Mouse (Mus musculus): ENCODE results near the gene Cdh9.

The Cdh9 gene

DNA sequence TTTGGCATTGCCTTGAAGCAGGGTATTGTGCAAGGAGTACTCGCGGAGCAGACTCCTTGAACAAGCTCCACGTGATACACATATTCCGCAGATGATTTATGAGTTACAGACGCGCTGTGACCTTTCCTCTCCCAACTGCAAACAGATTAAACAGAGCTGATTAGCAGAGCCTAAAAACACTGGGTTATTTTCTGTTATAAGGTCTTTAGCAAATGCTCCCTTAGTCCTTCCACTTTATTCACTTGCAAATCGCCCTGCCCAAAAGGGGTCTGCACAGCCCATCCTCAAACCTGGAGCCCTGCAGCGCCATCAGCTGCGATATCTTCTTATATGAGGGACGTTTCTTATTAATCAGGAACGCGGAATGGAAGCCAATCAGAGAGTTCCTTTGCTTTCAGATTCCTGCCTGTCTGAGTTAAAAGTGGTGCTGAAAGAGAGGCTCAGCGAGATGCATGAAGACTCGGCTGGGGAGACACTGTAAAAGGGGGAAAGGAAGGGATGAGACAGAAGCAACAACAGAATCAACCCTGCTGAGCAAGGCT lies at the start of gene Cdh9:
Gene Cdh9, plus strand, starts transcription at position 287 of the 542 bp plus-strand sequence.
- peak; percentile 24 for DNase-seq (ENCODE audit: low spot score)

DNA sequence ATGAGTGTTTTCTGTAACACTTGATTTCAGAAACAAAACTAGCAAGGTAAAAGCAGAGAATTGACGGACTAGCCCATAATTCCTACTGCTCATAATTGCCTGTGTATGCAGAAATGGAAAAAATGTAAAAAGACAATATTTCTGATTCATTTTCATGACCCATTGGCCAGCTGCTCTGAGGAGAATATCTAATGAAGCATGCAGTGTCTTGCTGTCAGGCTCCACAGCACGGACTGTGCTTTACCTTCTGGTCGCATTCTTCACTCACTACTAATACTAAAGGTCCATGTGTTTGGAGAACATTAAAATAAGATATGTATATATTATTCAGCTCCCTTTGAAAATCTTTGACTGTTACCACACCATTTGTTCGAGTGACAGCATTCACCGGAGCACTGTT lies 49.5 kb upstream of the Cdh9 start:
- no peak for DNase-seq (ENCODE audit: low spot score)

DNA sequence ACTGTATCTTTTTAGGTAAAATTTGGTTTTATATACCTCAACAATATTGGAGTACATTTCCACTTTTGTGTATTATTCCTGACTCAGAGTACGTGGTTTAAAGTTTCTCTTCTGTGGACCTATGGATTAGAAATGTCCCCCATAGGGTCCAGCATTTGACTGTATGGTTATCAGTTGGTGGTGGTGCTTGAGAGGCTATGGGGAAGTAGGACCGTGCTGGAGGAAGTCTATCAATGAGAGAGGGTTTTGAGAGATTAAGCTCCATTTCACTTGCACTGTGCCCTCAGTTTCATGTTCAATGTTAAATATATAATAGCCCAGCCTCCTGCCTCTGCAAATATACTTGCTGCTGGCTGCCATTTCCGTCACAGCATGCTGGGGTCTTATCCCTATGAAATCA lies 28.7 kb upstream of the Cdh9 start:
- DNase-seq (ENCODE audit: low spot score), result no peak

DNA sequence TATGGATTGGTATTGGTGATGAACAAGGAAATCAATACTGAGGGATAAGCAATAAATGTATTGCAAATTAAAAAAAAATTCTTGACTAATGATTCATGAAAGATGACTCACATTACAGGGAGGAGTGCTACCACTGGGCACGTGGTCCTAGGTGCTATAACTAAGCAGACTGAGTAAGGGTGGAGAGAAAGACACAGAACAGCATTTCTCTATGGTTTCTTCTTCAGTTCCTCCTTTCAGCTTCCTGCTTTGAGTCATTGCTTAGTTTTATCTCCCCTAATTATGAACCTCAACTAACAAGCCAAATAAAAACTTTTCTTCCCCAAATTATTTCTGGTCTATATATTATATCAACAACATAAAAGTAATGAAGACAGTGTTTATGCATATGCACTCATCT lies 26.2 kb upstream of the Cdh9 start:
- DNase-seq (ENCODE audit: low spot score), result no peak

DNA sequence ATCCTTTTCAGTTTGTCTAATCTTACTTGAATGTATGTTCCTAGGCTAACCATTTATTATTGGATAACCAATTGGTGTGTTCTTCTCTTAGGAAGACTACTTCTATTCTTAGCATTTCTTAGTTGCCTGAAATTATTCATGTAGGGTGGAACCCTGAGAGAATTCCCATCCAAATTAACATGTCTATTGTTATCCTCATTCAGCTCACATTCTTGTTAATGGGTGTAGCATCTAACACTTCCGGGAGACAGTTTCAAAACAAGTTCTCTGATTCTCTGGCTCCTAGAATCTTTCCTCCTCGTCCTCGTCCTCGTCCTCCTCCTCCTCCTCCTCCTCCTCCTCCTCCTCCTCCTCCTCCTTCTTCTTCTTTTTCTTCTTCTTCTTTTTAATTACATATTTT lies 10.5 kb downstream of the Cdh9 start:
- DNase-seq (ENCODE audit: low spot score), result no peak

DNA sequence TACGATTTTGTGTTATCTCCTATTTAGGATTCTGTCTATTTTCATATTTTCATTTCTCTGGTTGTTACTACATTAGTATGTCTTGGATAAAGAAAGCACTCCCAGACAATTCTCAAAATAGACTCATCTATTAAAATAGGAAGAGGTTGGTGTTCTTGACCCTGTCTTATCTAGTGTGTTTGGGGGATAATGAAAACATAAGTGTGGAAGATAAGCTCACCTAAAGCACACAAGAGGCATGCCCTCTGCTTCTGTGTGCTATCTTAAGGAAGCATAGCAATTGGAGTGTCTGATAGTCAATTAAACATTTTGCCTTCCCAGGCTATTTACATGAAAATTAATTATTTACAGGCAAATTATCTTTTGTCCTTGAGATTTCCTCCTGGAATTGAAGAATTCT lies 18.1 kb downstream of the Cdh9 start:
- DNase-seq (ENCODE audit: low spot score), result no peak

DNA sequence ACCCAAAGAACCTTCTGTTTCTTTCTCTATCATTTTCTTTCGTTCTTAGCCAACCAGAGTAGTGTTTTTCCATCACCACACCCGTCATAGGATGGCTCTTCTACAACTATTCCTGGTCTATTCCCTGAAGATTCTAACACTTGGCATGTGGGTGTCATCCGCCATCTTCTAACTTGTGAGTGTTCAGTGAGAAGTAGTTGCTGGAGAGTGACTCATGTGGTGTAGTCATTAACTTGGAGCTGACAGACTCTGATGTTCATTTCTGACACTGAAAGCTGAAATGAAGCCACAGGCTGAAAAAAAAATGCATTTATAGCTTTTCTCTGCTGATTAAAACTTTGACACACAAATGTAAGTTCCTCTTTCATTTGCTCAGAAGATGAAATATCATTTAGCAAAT lies 34.7 kb downstream of the Cdh9 start:
- DNase-seq (ENCODE audit: low spot score), result no peak

DNA sequence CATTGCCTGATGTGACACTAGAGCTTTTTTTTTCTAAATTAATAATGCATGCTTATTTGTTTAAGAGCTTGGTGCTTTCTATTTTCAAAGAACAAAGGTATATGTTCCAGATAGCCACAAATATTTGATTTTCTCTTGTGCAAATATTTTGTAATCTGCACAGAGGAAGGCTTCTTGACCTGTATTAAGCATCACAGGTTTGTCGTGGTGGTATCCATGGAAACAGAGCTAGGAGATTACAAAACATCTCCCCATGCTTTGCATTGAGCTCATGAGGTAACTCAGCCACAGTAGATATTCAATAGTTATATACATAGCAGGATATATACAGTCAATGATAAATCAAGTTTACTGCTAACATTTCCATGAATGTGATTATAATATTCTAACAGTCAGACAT lies 56.0 kb downstream of the Cdh9 start:
- DNase-seq (ENCODE audit: low spot score), result no peak

DNA sequence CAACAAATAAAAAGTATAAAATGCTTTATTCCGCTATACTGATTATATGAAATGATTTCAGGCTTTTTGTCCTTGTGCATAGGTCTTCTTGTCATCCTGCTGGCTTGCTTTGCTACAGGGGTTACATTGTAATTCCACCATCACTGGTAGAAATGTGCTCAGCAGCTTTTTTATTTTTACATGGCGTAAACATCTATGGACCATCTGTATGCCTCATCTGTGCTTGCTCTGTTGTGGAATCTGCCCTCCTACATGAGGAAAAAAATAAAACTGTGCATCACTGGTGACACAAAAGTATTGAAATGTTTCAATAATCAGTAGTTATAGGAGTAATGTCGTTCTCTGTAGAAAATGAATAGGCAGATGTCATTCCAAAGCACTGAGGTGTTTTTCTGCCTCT lies 64.3 kb downstream of the Cdh9 start:
- DNase-seq (ENCODE audit: low spot score), result no peak

DNA sequence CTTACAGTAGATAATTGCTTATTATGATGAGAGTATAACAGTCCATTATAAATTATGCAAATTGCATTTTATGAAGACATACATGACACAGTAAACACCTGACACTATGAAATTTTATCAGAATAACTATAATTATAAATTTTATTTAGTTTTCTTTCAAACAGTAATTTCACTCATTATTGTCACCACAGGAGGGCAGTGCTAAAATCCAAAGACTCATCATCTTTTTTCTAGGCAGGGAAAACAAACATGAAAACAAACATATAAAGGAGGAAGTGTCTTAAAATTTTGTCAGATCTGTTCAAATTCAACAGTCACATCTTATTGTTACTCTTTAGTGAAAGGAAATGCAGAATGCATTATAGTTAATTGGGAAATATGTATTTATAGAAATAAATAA lies 72.7 kb downstream of the Cdh9 start:
- no peak for DNase-seq (ENCODE audit: low spot score)

DNA sequence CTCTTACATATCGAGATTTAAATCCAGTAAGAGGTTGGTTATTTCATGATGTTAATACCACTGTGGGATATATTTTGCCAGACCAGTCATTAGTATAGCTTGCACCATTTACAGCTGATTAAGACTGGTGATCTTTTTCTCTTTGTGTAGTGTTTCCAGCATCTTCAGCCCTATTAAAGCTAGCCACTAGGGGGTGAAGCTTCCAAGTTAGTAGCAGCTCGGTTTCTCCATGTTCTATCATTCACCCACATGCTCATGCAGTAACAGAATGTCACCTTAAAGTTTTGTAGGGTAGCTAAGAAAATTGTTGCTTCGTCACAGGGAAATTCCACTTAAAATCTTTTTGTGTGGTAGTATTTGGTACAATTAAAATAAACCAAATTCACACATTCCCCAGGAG lies 82.2 kb downstream of the Cdh9 start:
- no peak for DNase-seq (ENCODE audit: low spot score)

DNA sequence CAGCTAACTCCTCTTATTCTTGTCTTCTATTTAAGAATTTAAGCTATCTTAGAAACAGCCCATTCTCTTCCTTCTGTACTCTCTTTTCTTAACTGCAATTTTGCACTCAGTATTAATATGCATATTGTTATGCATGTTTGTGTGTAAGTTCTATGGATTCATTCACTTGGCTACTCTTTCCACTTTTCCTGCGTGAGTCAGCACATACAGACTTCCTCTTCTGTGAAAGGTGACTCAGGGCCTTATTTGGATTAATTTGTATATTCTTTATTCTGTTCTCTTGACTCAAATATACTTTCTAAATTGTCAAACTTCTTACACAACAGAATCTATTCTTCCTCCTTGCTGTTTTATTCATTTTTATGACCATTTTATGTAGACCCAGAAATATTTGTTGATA lies 85.5 kb downstream of the Cdh9 start:
- no peak for DNase-seq (ENCODE audit: low spot score)

DNA sequence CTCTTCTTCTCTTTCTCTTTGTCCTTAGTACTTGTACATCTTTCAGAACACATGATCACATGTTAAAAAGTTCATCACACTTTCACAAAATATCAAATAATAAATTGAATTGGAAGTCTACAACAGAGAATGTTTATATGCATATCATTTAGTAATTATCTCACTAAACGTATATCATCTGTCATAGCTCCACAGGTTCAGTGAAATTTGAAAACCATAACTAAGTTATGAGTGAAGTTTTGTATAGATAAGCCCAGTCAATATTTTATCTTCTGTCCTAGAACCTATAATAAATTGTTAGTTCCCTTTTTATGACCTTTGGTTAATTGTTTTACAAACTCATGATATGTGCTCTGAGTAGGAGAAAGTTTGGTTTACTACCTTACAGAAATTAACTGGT lies 106.2 kb downstream of the Cdh9 start:
- DNase-seq (ENCODE audit: low spot score), result no peak

DNA sequence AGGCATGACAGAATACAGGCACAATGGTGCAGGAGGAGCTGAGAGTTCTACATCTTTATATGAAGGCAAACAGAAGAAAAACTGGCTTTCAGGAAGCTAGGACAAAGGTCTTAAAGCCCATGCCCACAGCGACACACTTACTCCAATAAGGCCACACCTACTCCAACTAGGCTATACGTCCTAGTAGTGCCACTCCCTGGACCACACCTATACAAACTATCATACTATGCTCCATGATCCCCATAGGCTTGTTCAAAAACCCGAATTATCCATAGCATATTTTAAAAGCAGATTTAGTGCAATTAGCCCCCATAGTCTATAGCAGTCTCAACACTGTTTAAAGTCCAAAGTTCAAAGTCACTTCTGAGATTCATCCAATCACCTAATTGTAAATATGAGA lies 154.0 kb downstream of the Cdh9 start:
- DNase-seq (ENCODE audit: low spot score), result no peak

DNA sequence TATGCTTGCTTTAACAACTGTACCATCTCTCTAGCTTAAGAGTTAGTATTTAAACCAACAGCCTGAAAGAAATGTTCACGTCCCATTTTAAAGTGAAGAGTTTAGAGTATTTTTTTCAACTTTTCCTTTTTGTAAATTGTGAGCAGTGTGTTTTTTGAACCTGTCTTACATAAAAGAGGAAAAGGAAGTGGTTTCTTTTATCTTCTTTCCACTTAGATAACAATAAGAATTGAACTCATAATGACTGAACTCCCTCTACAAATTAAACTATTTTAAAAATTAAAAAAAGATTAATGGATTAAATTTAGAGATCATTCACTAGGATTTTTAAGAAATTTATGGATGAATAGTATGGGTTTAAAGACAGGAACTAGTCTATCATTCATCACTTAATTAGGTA lies 168.1 kb downstream of the Cdh9 start:
- DNase-seq (ENCODE audit: low spot score), result no peak
